35 mouse cellular contexts compared by ENCODE assay signal in genomic region chr10:13035270-13035669, GRCm38 (mm10). TPM values are rescaled to one million over a fixed set of nuclear protein-coding genes. Genes with fewer than 3 reads are reported as not detected.
DNase-seq lines count a peak whose midpoint lies in the region; ATAC-seq lines count a peak whose summit lies in the region.
"Had no signal": no experiment of that assay in that cellular context is flagged by ENCODE, and none has a peak within 500 bp of the region (broad histone marks: within the 10 kb centered on the region; RNA-seq: fewer than 3 reads in every experiment).

No protein-coding gene starts in this region.

- no peak overlapping the region for H3K4me2 ChIP-seq in midbrain, embryonic 13.5 days (replicated peaks)
- H3K4me2 ChIP-seq: embryonic facial prominence, embryonic 12.5 days; heart, embryonic 13.5 days; hindbrain, embryonic 14.5 days; liver, embryonic 12.5 days; neural tube, embryonic 15.5 days had no signal

- peak; percentile 28 for DNase-seq in 3T3-L1 (ENCODE audit: low read depth, low spot score)
- peak; percentile 45 for DNase-seq in CD4-positive helper T cell, adult 2 months (ENCODE audit: low read depth, low spot score)
- no peak for DNase-seq in thymus, postnatal 10 days (ENCODE audit: low spot score in 2 of 2)
- DNase-seq in urinary bladder, postnatal 14 days (ENCODE audit: low spot score), result no peak
- DNase-seq: adrenal gland, adult 8-10 months; cerebellum, adult 9-10 months; cerebellum, postnatal 36 days; embryo, embryonic 11 days; gastrocnemius, postnatal 25 days; heart, adult 2 months; heart, postnatal 10 days; kidney, adult 11 months; kidney, postnatal 25 days; left cerebral cortex, postnatal 4 days; liver, postnatal 0 days; lung, postnatal 36 days; midbrain, embryonic 14.5 days; right cerebral cortex, adult 18-20 months; right cerebral cortex, postnatal 4 days; thymus, adult 18-20 months; thymus, postnatal 4 days had no signal

- H3K27ac ChIP-seq in midbrain, embryonic 13.5 days, result no peak overlapping the region
- H3K27ac ChIP-seq: embryonic facial prominence, embryonic 12.5 days; heart, adult 2 months; heart, embryonic 13.5 days; hindbrain, embryonic 14.5 days; left cerebral cortex, adult 2 months; liver, embryonic 12.5 days; neural tube, embryonic 15.5 days; stomach, postnatal 0 days had no signal

- H3K4me1 ChIP-seq in midbrain, embryonic 13.5 days (replicated peaks), result no peaks in the 10 kb centered on the region
- H3K4me1 ChIP-seq: embryonic facial prominence, embryonic 12.5 days; heart, embryonic 13.5 days; liver, embryonic 12.5 days; neural tube, embryonic 15.5 days had no signal

- no peaks in the 10 kb centered on the region for H3K9me3 ChIP-seq in midbrain, embryonic 13.5 days
- H3K9me3 ChIP-seq: embryonic facial prominence, embryonic 12.5 days; liver, embryonic 12.5 days; neural tube, embryonic 15.5 days had no signal

- 90% methylated on average over 3 of the region's 3 CpGs for WGBS in midbrain, embryonic 13.5 days

- no peaks in the 10 kb centered on the region for H3K27me3 ChIP-seq in midbrain, embryonic 13.5 days
- H3K27me3 ChIP-seq: embryonic facial prominence, embryonic 12.5 days; heart, embryonic 13.5 days; liver, embryonic 12.5 days; neural tube, embryonic 15.5 days had no signal

- no peak overlapping the region for H3K9ac ChIP-seq in midbrain, embryonic 13.5 days (replicated peaks)
- H3K9ac ChIP-seq: embryonic facial prominence, embryonic 12.5 days; heart, embryonic 13.5 days; hindbrain, embryonic 14.5 days; liver, embryonic 12.5 days; liver, postnatal 0 days; neural tube, embryonic 15.5 days had no signal

- peak; percentile 36 for ATAC-seq in activated CD4-positive, CD25-positive, alpha-beta regulatory T cell, adult 4 months
- ATAC-seq in megakaryocyte progenitor cell, adult 5-6 weeks (replicated peaks; ENCODE audit: poor library complexity), result peak; percentile 60
- no peak for ATAC-seq in midbrain, embryonic 13.5 days
- ATAC-seq: forebrain, embryonic 14.5 days; inflammation-experienced regulatory T-cells, adult 6 months; liver, embryonic 12.5 days; liver, postnatal 0 days had no signal

- no peaks in the 10 kb centered on the region for H3K36me3 ChIP-seq in midbrain, embryonic 13.5 days
- H3K36me3 ChIP-seq: embryonic facial prominence, embryonic 12.5 days; heart, embryonic 13.5 days; liver, embryonic 12.5 days; neural tube, embryonic 15.5 days had no signal

- H3K4me3 ChIP-seq in midbrain, embryonic 13.5 days (replicated peaks), result no peak overlapping the region
- H3K4me3 ChIP-seq: embryonic facial prominence, embryonic 12.5 days; heart, adult 2 months; heart, embryonic 13.5 days; left cerebral cortex, adult 2 months; liver, embryonic 12.5 days; neural tube, embryonic 15.5 days had no signal

RNA-seq across cellular contexts. Expression of gene Plagl1, which starts 25.0 kb away (rescaled TPM):
- polyA plus RNA-seq in activated CD4-positive, CD25-positive, alpha-beta regulatory T cell, adult 4 months (2017; shearing (Covaris generic)), result 1 to 10 TPM; 1.8 to 2.2 TPM
- 1.1 and 2.2 TPM in 2 replicates for total RNA-seq in megakaryocyte progenitor cell, adult 5-6 weeks (2015)
- 0.25 and 1.7 TPM in 2 replicates for total RNA-seq in megakaryocyte progenitor cell, adult 5-6 weeks (2017)
- polyA plus RNA-seq in midbrain, embryonic 13.5 days (2015; fragmentation: Nextera tagmentation; extraction: Ambion mirVana), result 47.0 and 52.0 TPM in 2 replicates
- total RNA-seq: megakaryocyte-erythroid progenitor cell, adult 5-6 weeks; MEL had no signal

RNA-seq across cellular contexts. Expression of gene Sf3b5, which starts 30.1 kb away (rescaled TPM):
- 10 to 100 TPM; 33.3 to 37.8 TPM for polyA plus RNA-seq in activated CD4-positive, CD25-positive, alpha-beta regulatory T cell, adult 4 months (2017; shearing (Covaris generic))
- 17.4 and 18.7 TPM in 2 replicates for total RNA-seq in megakaryocyte progenitor cell, adult 5-6 weeks (2015)
- 23.3 and 23.4 TPM in 2 replicates for total RNA-seq in megakaryocyte progenitor cell, adult 5-6 weeks (2017)
- 27.1 and 28.1 TPM in 2 replicates for polyA plus RNA-seq in midbrain, embryonic 13.5 days (2015; fragmentation: Nextera tagmentation; extraction: Ambion mirVana)

Comparison
In these comparisons a context has a peak if more than half of its experiments do, and no peak if none do; other contexts are left out.
1. DNase-seq: peak in 3T3-L1 (single experiment) and CD4-positive helper T cell, adult 2 months (single experiment); none in thymus, postnatal 10 days (0 of 2) and urinary bladder, postnatal 14 days (single experiment).
2. RNA of gene Plagl1, which starts 25.0 kb away (polyA plus RNA-seq): 47.0 to 52.0 TPM in midbrain, embryonic 13.5 days; 1.8 to 2.2 TPM in activated CD4-positive, CD25-positive, alpha-beta regulatory T cell, adult 4 months; every median in the first group is over 10 times any median in the second.